Mouse (Mus musculus): ENCODE measurements around the gene Plekho2. TPM values are rescaled to one million over a fixed set of nuclear protein-coding genes. Genes with fewer than 3 reads are reported as not detected.

The Plekho2 gene
- 10.0 and 13.0 TPM in 2 replicates for polyA plus RNA-seq (2016; fragmentation: Nextera tagmentation; extraction: Ambion mirVana)

GRCm38 (mm10) chr9:65579781-65580371 is at the start of gene Plekho2:
TSS of gene Plekho2 (minus strand) at chr9:65580040.
- DNase-seq (ENCODE audit: low spot score) = peak; percentile 99
- no peaks in the 10 kb centered on the region for H3K9me3 ChIP-seq (replicated peaks)
- H3K27me3 ChIP-seq (ENCODE audit: low read depth, poor library complexity, severe bottlenecking) = no peaks in the 10 kb centered on the region
- peaks cover 47% of the 10 kb centered on the region for H3K4me1 ChIP-seq
- peak within 1 kb of the TSS; percentile 85 for H3K27ac ChIP-seq
- 1% methylated on average over 45 of the region's 45 CpGs for WGBS
- H3K4me3 ChIP-seq = peak within 1 kb of the TSS; percentile 66
- H3K36me3 ChIP-seq = no peaks in the 10 kb centered on the region

DNA sequence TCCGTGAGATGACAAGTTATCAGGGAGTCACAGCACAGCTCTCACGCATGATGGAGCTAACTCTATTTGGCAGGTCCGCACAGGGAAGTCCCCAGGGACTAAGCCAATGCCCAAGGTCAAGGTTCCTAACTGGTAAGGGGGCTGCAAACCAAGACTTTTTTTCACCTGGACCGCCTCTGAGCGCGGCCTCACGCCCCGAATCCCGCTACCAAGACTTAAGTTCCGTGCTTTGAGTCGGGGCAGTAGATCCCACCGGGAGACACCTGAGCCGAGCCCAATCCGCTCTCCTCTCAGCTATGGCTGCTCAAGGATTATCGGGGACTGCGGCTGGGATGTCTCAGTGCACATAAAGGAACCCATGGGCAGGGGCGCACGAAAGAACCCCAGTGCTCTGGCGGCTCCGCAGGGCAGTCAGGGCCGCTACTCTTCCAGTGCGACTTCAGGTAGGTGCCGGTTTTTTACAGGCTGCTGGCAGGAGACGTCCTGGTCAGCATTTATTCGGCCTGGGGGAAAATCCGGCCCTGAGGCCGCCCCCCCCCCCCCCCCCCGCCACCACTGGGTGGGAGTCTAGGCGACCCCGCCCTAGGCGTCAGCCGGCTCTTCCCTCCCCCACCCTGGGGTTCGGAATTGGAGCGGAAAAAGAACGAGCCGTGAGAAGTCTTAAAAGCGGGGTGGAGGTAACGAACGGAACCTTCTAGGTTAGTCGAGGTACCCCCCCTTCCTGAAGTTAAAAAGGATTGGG is 49.4 kb upstream of the Plekho2 start, which contains the start of gene Rbpms2:
Rbpms2 (plus strand) TSS at position 624 of the 742 bp plus-strand sequence.
- Histone ChIP-seq H3K27me3 (ENCODE audit: low read depth, poor library complexity, severe bottlenecking) (peaks cover 58% of the 10 kb centered on the region), H3K4me3 (peak within 1 kb of the TSS; percentile 88), H3K36me3 (no peaks in the 10 kb centered on the region), H3K27ac (peak within 1 kb of the TSS; percentile 92), H3K4me1 (peaks cover 35% of the 10 kb centered on the region), H3K9me3 (replicated peaks) (no peaks in the 10 kb centered on the region)
- peak; percentile 63 for DNase-seq (ENCODE audit: low spot score)
- 2% methylated on average over 40 of the region's 40 CpGs for WGBS

- DNase-seq (ENCODE audit: low spot score) = no peak
- H3K36me3 ChIP-seq = no peaks in the 10 kb centered on the region
- no peak overlapping the region for H3K27ac ChIP-seq
- WGBS = 76% methylated on average over 2 of the region's 2 CpGs
- H3K4me3 ChIP-seq = no peak overlapping the region
- H3K27me3 ChIP-seq (ENCODE audit: low read depth, poor library complexity, severe bottlenecking) = peaks cover 33% of the 10 kb centered on the region
- H3K9me3 ChIP-seq (replicated peaks) = no peaks in the 10 kb centered on the region
- H3K4me1 ChIP-seq = peaks cover 8% of the 10 kb centered on the region
These were observed 44.4 kb upstream of the Plekho2 start for GRCm38 (mm10) chr9:65624266-65624665.

DNA sequence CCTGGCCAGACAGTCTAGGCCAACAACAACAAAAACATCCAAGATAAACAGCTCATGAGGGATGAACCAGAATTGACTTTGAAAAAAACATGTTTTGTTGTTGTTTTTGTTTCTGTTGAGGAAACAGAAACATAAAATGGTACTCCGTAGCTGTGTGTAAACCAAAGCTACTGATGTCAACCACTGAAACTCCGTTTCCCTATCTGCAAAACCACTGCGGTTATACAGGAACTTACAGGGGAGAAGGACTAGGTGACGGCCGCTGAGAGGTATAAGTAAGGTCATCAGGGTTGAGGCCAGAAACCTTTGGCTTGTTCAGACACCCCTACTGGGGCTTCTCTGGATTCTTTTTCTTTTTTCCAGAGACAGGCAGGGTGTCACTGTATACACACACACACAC is 43.0 kb upstream of the Plekho2 start:
- Histone ChIP-seq H3K4me3 (no peak overlapping the region), H3K36me3 (no peaks in the 10 kb centered on the region), H3K9me3 (replicated peaks) (no peaks in the 10 kb centered on the region), H3K4me1 (no peaks in the 10 kb centered on the region), H3K27me3 (ENCODE audit: low read depth, poor library complexity, severe bottlenecking) (peaks cover 19% of the 10 kb centered on the region), H3K27ac (no peak overlapping the region)
- 88% methylated on average over 5 of the region's 5 CpGs for WGBS
- DNase-seq (ENCODE audit: low spot score) = no peak

GRCm38 (mm10) chr9:65621666-65622065 is 41.8 kb upstream of the Plekho2 start:
- WGBS = 82% methylated on average over 2 of the region's 2 CpGs
- Histone ChIP-seq H3K36me3 (no peaks in the 10 kb centered on the region), H3K27ac (no peak overlapping the region), H3K4me1 (no peaks in the 10 kb centered on the region), H3K9me3 (replicated peaks) (no peaks in the 10 kb centered on the region), H3K4me3 (no peak overlapping the region), H3K27me3 (ENCODE audit: low read depth, poor library complexity, severe bottlenecking) (peaks cover 8% of the 10 kb centered on the region; the same call in 1 of the 2 replicates)
- DNase-seq (ENCODE audit: low spot score) = no peak

DNA sequence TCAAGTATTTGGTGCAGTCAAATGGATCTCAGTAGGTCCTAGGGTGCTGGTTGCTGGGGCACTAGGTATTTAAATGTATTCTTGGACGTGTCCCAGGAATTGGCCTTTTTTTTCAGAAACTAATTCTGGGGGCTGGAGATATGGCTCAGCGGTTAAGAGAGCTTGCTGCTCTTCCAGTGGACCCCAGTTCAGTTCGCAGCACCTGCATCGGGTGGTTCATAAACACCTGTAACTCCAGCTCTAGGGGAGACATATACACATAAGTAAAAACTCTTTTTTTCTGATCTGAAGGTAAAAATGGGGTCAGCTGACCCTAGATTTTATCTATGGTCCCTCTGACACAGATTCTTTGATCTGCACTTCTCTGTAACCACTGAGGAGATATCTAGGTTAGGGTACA is 41.4 kb upstream of the Plekho2 start:
- H3K4me1 ChIP-seq = no peaks in the 10 kb centered on the region
- no peaks in the 10 kb centered on the region for H3K36me3 ChIP-seq
- H3K9me3 ChIP-seq (replicated peaks) = no peaks in the 10 kb centered on the region
- H3K4me3 ChIP-seq = no peak overlapping the region
- H3K27ac ChIP-seq = no peak overlapping the region
- DNase-seq (ENCODE audit: low spot score) = no peak
- peaks cover 4% of the 10 kb centered on the region; the same call in 1 of the 2 replicates for H3K27me3 ChIP-seq (ENCODE audit: low read depth, poor library complexity, severe bottlenecking)
- 92% methylated on average over 4 of the region's 4 CpGs for WGBS

DNA sequence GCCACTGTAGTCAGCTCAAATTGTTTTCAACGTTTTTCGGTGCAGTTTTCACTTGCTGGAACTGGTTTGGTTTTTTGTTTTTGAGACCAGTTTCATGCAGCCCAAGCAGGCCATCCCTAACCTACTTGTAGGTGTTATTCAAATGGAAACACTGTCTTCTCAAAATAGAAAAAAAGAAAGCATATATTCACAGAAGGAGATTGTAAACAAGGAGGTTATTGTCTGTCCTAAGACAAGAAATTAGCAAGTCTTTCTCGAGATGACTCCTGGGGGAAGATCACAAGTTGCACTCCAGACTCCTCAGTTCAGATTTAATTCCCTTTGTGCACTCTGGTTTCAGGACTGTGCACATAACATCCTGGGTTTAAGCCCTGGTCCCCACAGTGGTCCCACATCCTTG is 39.5 kb upstream of the Plekho2 start:
- no peak for DNase-seq (ENCODE audit: low spot score)
- no peaks in the 10 kb centered on the region for H3K4me1 ChIP-seq
- no peaks in the 10 kb centered on the region for H3K27me3 ChIP-seq (ENCODE audit: low read depth, poor library complexity, severe bottlenecking)
- 66% methylated on average over 3 of the region's 3 CpGs for WGBS
- no peaks in the 10 kb centered on the region for H3K36me3 ChIP-seq
- H3K9me3 ChIP-seq (replicated peaks) = no peaks in the 10 kb centered on the region
- no peak overlapping the region for H3K27ac ChIP-seq
- no peak overlapping the region for H3K4me3 ChIP-seq

GRCm38 (mm10) chr9:65613098-65613497 is 33.3 kb upstream of the Plekho2 start:
- H3K36me3 ChIP-seq = no peaks in the 10 kb centered on the region
- H3K9me3 ChIP-seq (replicated peaks) = no peaks in the 10 kb centered on the region
- H3K4me1 ChIP-seq = 0 out of 2 replicates have a peak, but pooled peaks cover 5% of the 10 kb centered on the region
- no peak overlapping the region for H3K27ac ChIP-seq
- H3K27me3 ChIP-seq (ENCODE audit: low read depth, poor library complexity, severe bottlenecking) = no peaks in the 10 kb centered on the region
- DNase-seq (ENCODE audit: low spot score) = no peak
- 14% methylated on average over 2 of the region's 2 CpGs for WGBS
- no peak overlapping the region for H3K4me3 ChIP-seq

DNA sequence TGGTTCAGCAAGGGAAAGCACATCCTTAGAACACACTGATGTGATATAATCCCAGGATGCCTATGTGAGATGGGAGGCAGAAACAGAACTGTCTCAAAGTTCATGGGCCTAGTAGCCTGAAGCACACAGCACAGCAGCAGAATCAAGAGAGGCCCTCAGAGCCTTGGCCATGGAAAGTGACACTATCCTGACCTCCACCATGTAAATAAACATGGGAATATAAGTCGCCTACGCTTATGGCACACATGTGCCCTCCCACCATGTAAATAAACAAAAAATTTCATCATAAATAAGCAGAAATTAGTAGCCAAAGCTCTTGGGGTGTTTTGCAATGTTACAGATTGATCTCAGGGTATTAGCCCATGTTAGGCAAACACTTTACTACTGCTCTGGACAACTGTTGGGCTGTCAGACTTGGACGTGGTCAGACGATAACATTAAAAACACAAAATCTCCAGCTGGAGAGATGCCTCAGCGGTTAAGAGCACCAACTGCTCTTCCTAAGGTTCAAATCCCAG is 32.2 kb upstream of the Plekho2 start:
- Histone ChIP-seq H3K36me3 (no peaks in the 10 kb centered on the region), H3K27ac (no peak overlapping the region), H3K4me1 (0 out of 2 replicates have a peak, but pooled peaks cover 5% of the 10 kb centered on the region), H3K27me3 (ENCODE audit: low read depth, poor library complexity, severe bottlenecking) (peaks cover 4% of the 10 kb centered on the region; the same call in 1 of the 2 replicates), H3K9me3 (replicated peaks) (no peaks in the 10 kb centered on the region), H3K4me3 (no peak overlapping the region)
- 87% methylated on average over 5 of the region's 5 CpGs for WGBS
- DNase-seq (ENCODE audit: low spot score) = no peak

DNA sequence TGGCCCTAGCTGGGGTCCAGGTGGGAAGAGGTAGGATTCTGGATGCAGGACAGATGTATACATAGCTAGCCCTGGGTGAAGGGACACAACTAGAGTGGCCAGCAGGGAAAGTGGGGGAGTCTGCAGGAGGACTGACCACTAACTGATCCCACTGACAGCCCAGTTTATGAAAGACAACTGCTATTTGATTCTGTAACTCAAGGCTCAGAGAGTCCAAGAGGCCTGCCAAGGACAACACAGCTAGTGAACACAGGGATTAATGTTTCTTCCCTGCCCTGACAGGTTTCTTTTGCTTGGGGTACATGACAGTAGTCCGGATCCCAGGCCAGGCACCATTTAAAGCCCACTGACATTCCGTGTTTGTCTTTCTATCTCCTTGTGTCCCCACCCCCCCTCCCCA is 27.3 kb upstream of the Plekho2 start:
- no peak overlapping the region for H3K27ac ChIP-seq
- H3K9me3 ChIP-seq (replicated peaks) = no peaks in the 10 kb centered on the region
- H3K36me3 ChIP-seq = no peaks in the 10 kb centered on the region
- peaks cover 12% of the 10 kb centered on the region for H3K4me1 ChIP-seq
- WGBS = 51% methylated on average over 2 of the region's 2 CpGs
- no peak for DNase-seq (ENCODE audit: low spot score)
- H3K27me3 ChIP-seq (ENCODE audit: low read depth, poor library complexity, severe bottlenecking) = peaks cover 14% of the 10 kb centered on the region
- no peak overlapping the region for H3K4me3 ChIP-seq

DNA sequence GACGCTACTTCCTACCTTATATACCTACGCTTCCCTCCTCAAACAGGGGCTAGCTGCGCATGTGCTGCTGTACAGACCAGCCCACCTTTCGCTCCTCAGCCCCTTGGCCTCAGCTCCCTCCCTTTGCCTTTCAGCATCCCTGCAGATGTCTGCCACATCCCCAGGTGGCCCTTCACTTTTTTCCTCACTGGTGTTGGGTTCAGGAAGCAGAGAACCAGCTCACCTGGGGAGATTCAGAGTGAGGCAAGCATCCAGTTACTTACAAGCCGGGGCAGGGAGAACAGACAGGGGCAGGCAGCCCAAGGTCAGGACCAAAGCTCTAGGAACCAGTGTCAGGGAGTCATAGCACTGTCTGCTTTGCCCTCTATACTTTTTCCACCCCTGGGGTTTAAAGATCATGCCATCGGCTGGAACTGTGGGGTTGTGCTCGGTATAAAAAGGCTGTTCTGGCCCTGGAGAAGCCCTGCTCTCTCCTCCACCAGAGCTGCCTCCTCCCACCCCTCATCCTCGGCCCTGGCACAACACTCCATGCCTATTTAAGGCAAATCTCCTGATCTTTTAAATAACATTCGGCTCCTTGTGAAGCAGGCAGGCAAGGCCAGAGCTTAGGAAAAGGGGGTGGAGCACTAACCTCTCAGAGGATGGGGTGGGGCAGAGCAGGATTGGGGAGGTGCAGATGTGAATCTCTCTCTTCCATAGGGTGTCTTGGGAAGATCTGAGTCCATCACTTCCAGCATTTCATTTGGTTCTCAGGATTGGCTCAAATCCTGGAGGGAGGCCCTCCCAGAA is 26.7 kb upstream of the Plekho2 start:
- H3K27me3 ChIP-seq (ENCODE audit: low read depth, poor library complexity, severe bottlenecking) = peaks cover 14% of the 10 kb centered on the region
- H3K36me3 ChIP-seq = no peaks in the 10 kb centered on the region
- H3K9me3 ChIP-seq (replicated peaks) = no peaks in the 10 kb centered on the region
- DNase-seq (ENCODE audit: low spot score) = no peak
- H3K4me3 ChIP-seq = no peak overlapping the region
- H3K4me1 ChIP-seq = peaks cover 12% of the 10 kb centered on the region
- peak overlapping the region; percentile 74 for H3K27ac ChIP-seq
- WGBS = 36% methylated on average over 9 of the region's 9 CpGs

DNA sequence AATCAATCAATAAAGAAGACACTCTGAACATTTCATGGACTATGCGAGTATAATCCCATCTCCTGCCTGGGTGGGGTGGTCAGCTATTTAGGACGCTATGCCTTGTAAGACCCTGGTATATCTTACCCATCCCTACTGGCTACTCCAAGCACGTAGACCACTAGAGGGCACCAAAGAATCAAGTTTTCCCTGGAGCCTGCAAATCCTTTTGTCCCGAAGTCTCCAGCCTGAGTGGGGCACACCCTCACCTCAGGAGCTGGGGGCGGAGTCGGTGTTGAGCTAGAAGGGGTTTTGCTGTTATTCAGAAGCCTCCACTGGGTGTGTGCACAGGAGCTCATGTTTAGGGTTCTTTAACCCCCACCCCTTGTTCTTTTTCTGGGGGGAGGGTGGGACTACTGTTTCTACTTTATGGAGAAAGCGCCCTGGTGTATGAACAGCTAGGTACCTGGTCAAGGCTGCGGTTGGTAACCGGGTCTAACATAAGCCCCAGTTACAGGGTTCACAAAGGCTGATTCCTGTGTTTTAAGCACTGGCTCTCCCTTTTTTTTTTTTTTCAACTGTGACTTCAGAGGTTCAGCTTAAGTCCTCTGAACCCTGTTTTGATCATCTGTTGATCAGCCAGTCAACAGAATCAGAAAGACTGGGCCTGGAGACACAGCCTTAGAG is 25.8 kb upstream of the Plekho2 start:
- no peaks in the 10 kb centered on the region for H3K9me3 ChIP-seq (replicated peaks)
- DNase-seq (ENCODE audit: low spot score) = peak; percentile 89
- peak overlapping the region; percentile 74 for H3K27ac ChIP-seq
- 0 out of 2 replicates have a peak overlapping the region, but pooled peaks have one; percentile 17 for H3K4me3 ChIP-seq
- H3K36me3 ChIP-seq = no peaks in the 10 kb centered on the region
- 5% methylated on average over 9 of the region's 9 CpGs for WGBS
- H3K27me3 ChIP-seq (ENCODE audit: low read depth, poor library complexity, severe bottlenecking) = peaks cover 14% of the 10 kb centered on the region
- H3K4me1 ChIP-seq = peaks cover 12% of the 10 kb centered on the region

All from limb, embryonic 10.5 days (tissue).